ENCODE assay signal across 10 mouse cellular contexts in the genomic region with DNA sequence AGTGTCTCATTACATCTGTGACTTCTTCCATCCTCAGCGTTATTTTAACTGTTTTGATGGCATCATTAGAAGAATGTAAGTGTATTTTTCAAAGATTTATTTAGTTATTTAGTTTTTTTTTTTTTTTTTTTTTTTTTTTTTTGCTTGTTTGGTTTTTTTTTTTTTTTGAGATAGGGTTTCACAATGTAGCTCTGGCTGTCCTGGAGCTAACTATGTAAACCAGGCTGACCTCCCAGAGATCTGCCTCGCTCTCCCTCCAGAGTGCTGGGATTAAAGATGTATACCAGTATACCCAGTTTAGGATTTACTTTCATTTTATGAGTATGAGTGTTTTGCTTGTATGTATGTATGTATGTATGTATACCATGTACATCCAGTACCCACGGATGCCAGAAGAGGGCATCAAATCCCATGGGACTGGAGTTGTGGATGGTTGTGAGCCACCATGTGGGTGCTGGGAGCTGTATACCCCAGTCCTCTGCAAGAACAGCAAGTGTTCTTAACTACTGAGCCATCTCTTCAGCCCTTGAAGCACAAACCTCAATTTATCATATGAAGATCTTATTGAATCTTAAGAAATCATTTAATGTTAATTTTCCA. TPM values are rescaled to one million over a fixed set of nuclear protein-coding genes. Genes with fewer than 3 reads are reported as not detected.
A peak's percentile ranks its signal among the peaks of the same experiment; 100 is the strongest.
DNase-seq lines count a peak whose midpoint lies in the region; ATAC-seq and TF ChIP-seq lines count a peak whose summit lies in the region.
"Had no signal": no experiment of that assay in that cellular context is flagged by ENCODE, and none has a peak within 500 bp of the region (broad histone marks: within the 10 kb centered on the region; RNA-seq: fewer than 3 reads in every experiment).

No protein-coding gene starts in this region.

- 0 out of 2 replicates have a peak, but pooled peaks cover 5% of the 10 kb centered on the region for H3K4me1 ChIP-seq in heart, embryonic 11.5 days (ENCODE audit: control insufficient read depth, insufficient read depth, low read length)
- peaks cover 2% of the 10 kb centered on the region for H3K4me1 ChIP-seq in heart, adult 2 months (ENCODE audit: control insufficient read depth, insufficient read depth, low read length)
- peaks cover 43% of the 10 kb centered on the region for H3K4me1 ChIP-seq in megakaryocyte, embryonic 14.5 days
- peaks cover 15% of the 10 kb centered on the region for H3K4me1 ChIP-seq in bone marrow macrophage, adult 2 months (ENCODE audit: control insufficient read depth, insufficient read depth, low read length)

- intact Hi-C loops in heart, adult 2 months (cut with DNase I), result loop anchor here (5.0 kb wide), 1 partner anchor 205 kb away; a partner anchor contains a TSS

- H3K4me3 ChIP-seq in heart, embryonic 11.5 days (ENCODE audit: low read depth, low read length), result no peak overlapping the region
- H3K4me3 ChIP-seq in heart, adult 2 months, result no peak overlapping the region
- H3K4me3 ChIP-seq in megakaryocyte, embryonic 14.5 days (replicated peaks), result peak overlapping the region; percentile 59
- no peak overlapping the region for H3K4me3 ChIP-seq in bone marrow macrophage, adult 2 months (ENCODE audit: insufficient read depth, low read length)
- peak overlapping the region; percentile 82 for H3K4me3 ChIP-seq in myocyte

- DNase-seq in heart, adult 2 months, result no peak
- DNase-seq in cerebellum, adult 11 months, result no peak
- DNase-seq in heart, postnatal 4 days, result no peak
- DNase-seq: cerebellum, postnatal 36 days; kidney, postnatal 4 days had no signal

- H3K9ac ChIP-seq in heart, embryonic 11.5 days (ENCODE audit: low read depth, low read length), result no peak overlapping the region
- no peak overlapping the region for H3K9ac ChIP-seq in heart, adult 2 months (ENCODE audit: low read depth, low read length)

- no peak for ATAC-seq in heart, embryonic 11.5 days (replicated peaks; ENCODE audit: insufficient number of reproducible peaks, low FRiP score, low TSS enrichment)
- ATAC-seq in megakaryocyte, adult 5-6 weeks (ENCODE audit: poor library complexity, severe bottlenecking), result no peak

- H3K4me2 ChIP-seq in heart, embryonic 11.5 days, result peak overlapping the region; percentile 79; the same call in 1 of the 2 replicates
- H3K4me2 ChIP-seq in myocyte (ENCODE audit: low read depth), result peak overlapping the region; percentile 86

- no peak overlapping the region for H3K27ac ChIP-seq in heart, embryonic 11.5 days (ENCODE audit: low read depth, low read length)
- H3K27ac ChIP-seq in heart, adult 2 months, result no peak overlapping the region
- no peak overlapping the region for H3K27ac ChIP-seq in bone marrow macrophage, adult 2 months (ENCODE audit: insufficient read depth, low read depth, low read length)

- H3ac ChIP-seq in myocyte (ENCODE audit: control insufficient read depth, insufficient read length), result no peak overlapping the region

- peaks cover 20% of the 10 kb centered on the region for H3K36me3 ChIP-seq in heart, embryonic 11.5 days (ENCODE audit: control insufficient read depth, insufficient read depth, low read length)
- peaks cover 11% of the 10 kb centered on the region for H3K36me3 ChIP-seq in heart, adult 2 months (ENCODE audit: control insufficient read depth, insufficient read depth, low read length)
- H3K36me3 ChIP-seq in megakaryocyte, embryonic 14.5 days (replicated peaks; ENCODE audit: low read length), result peaks cover 47% of the 10 kb centered on the region
- H3K36me3 ChIP-seq in myocyte (ENCODE audit: control insufficient read depth, insufficient read depth), result peaks cover 23% of the 10 kb centered on the region

- no peak for TF ChIP-seq CTCF in heart, adult 2 months (IDR thresholded peaks at IDR 0.05)
- 0 out of 2 replicates have a peak, but pooled peaks have one; percentile 13 for TF ChIP-seq CTCF in bone marrow macrophage, adult 2 months (IDR thresholded peaks at IDR 0.05; ENCODE audit: low read depth, low read length)

- no peaks in the 10 kb centered on the region for H3K9me3 ChIP-seq in heart, embryonic 11.5 days (replicated peaks; ENCODE audit: control insufficient read depth, low read length)
- no peaks in the 10 kb centered on the region for H3K9me3 ChIP-seq in megakaryocyte, embryonic 14.5 days

- TF ChIP-seq POLR2A in heart, adult 2 months (IDR thresholded peaks at IDR 0.05; ENCODE audit: insufficient read depth, low read depth, low read length), result no peak
- TF ChIP-seq POLR2A in bone marrow macrophage, adult 2 months (IDR thresholded peaks at IDR 0.05; ENCODE audit: borderline replicate concordance, low read depth, low read length), result no peak
- no peak for TF ChIP-seq POLR2A in myocyte (IDR thresholded peaks at IDR 0.05; ENCODE audit: insufficient read length, low read depth)

- WGBS in heart, embryonic 11.5 days (ENCODE audit: insufficient replicate concordance), result 84% methylated on average over 3 of the region's 3 CpGs
- 81% methylated on average over 3 of the region's 3 CpGs for WGBS in heart, adult 2 months

- H3K79me2 ChIP-seq in heart, adult 2 months (replicated peaks; ENCODE audit: control insufficient read depth, insufficient read depth, low read length), result peaks cover 5% of the 10 kb centered on the region
- H3K79me2 ChIP-seq in myocyte (ENCODE audit: control insufficient read depth, insufficient read depth), result peaks cover 43% of the 10 kb centered on the region

- H3K27me3 ChIP-seq in heart, embryonic 11.5 days (ENCODE audit: control insufficient read depth, insufficient read depth, low read length), result no peaks in the 10 kb centered on the region
- H3K27me3 ChIP-seq in heart, adult 2 months (ENCODE audit: control insufficient read depth, insufficient read depth, low read length), result no peaks in the 10 kb centered on the region
- no peaks in the 10 kb centered on the region for H3K27me3 ChIP-seq in megakaryocyte, embryonic 14.5 days (replicated peaks)
- H3K27me3 ChIP-seq in myocyte (ENCODE audit: control insufficient read depth, insufficient read depth, insufficient read length), result no peaks in the 10 kb centered on the region

- TF ChIP-seq EP300 in heart, adult 2 months (IDR thresholded peaks at IDR 0.05; ENCODE audit: insufficient read depth, low read depth, low read length), result no peak

TF ChIP-seq in myocyte, 11 proteins besides CTCF, POLR2A, EP300 and RAD21:
- TF ChIP-seq MYOD1 (IDR thresholded peaks at IDR 0.05; ENCODE audit: control insufficient read depth in 1 of 3, insufficient read length in 2 of 3, low read depth in 2 of 3) (no peak), REST (IDR thresholded peaks at IDR 0.05; ENCODE audit: insufficient read depth, insufficient read length) (no peak)

RNA-seq across cellular contexts. Expression of a gene that starts 1.9 kb away (rescaled TPM):
- 42.2 and 49.5 TPM in 2 replicates for polyA plus RNA-seq in heart, embryonic 11.5 days (2014; fragmentation: Nextera tagmentation; extraction: Ambion mirVana)
- 10 to 100 TPM; 22.3 to 22.6 TPM for total RNA-seq in heart, adult 2 months (2021)
- 12.4 and 22.7 TPM in 2 replicates for polyA plus RNA-seq in heart, adult 2 months (2012; rRNA removed)
- polyA plus RNA-seq in megakaryocyte, embryonic 14.5 days (2012; ENCODE audit: insufficient read depth, low replicate concordance), result 20.8 and 26.9 TPM in 2 replicates
- total RNA-seq in megakaryocyte, adult 5-6 weeks (2015), result 163 and 172 TPM in 2 replicates
- 250 and 263 TPM in 2 replicates for total RNA-seq in megakaryocyte, adult 5-6 weeks (2017)
- 166 and 182 TPM in 2 replicates for polyA plus RNA-seq in bone marrow macrophage, adult 2 months (2012; ENCODE audit: insufficient read depth, insufficient read length, missing spikeins)
- 22.8 TPM for polyA plus RNA-seq in myocyte (2012; fragmentation: generic; extraction: Trizol)
- total RNA-seq in heart, postnatal 4 days (2021), result 10 to 100 TPM; 32.2 to 34.3 TPM

RNA-seq across cellular contexts. Expression of a gene that starts 2.0 kb away (rescaled TPM):
- polyA plus RNA-seq in heart, embryonic 11.5 days (2014; fragmentation: Nextera tagmentation; extraction: Ambion mirVana), result 44.5 and 45.4 TPM in 2 replicates
- total RNA-seq in heart, adult 2 months (2021), result 1 to 10 TPM; 2.8 TPM
- polyA plus RNA-seq in heart, adult 2 months (2012; rRNA removed), result 1.7 and 2.5 TPM in 2 replicates
- 17.8 and 30.5 TPM in 2 replicates for polyA plus RNA-seq in megakaryocyte, embryonic 14.5 days (2012; ENCODE audit: insufficient read depth, low replicate concordance)
- total RNA-seq in megakaryocyte, adult 5-6 weeks (2015), result 33.8 and 35.7 TPM in 2 replicates
- total RNA-seq in megakaryocyte, adult 5-6 weeks (2017), result 37.8 and 39.7 TPM in 2 replicates
- polyA plus RNA-seq in bone marrow macrophage, adult 2 months (2012; ENCODE audit: insufficient read depth, insufficient read length, missing spikeins), result 21.1 and 28.1 TPM in 2 replicates
- polyA plus RNA-seq in myocyte (2012; fragmentation: generic; extraction: Trizol), result 260 TPM
- 10 to 100 TPM; 10.7 to 15.0 TPM for total RNA-seq in heart, postnatal 4 days (2021)

RNA-seq across cellular contexts. Expression of a gene that starts 21.3 kb away (rescaled TPM):
- 279 and 280 TPM in 2 replicates for polyA plus RNA-seq in heart, embryonic 11.5 days (2014; fragmentation: Nextera tagmentation; extraction: Ambion mirVana)
- 100 to 1,000 TPM; 396 to 406 TPM for total RNA-seq in heart, adult 2 months (2021)
- polyA plus RNA-seq in heart, adult 2 months (2012; rRNA removed), result 91.1 and 159 TPM in 2 replicates
- 46.0 and 113 TPM in 2 replicates for polyA plus RNA-seq in megakaryocyte, embryonic 14.5 days (2012; ENCODE audit: insufficient read depth, low replicate concordance)
- total RNA-seq in megakaryocyte, adult 5-6 weeks (2015), result 33.8 and 35.8 TPM in 2 replicates
- 22.6 and 23.5 TPM in 2 replicates for total RNA-seq in megakaryocyte, adult 5-6 weeks (2017)
- 24.8 and 35.7 TPM in 2 replicates for polyA plus RNA-seq in bone marrow macrophage, adult 2 months (2012; ENCODE audit: insufficient read depth, insufficient read length, missing spikeins)
- polyA plus RNA-seq in myocyte (2012; fragmentation: generic; extraction: Trizol), result 104 TPM
- total RNA-seq in heart, postnatal 4 days (2021), result 100 to 1,000 TPM; 232 to 238 TPM

Comparison
In these comparisons a context has a peak if more than half of its experiments do, and no peak if none do; other contexts are left out.
1. H3K4me3 ChIP-seq: peak in megakaryocyte, embryonic 14.5 days (single experiment) and myocyte (single experiment); none in heart, embryonic 11.5 days (single experiment), heart, adult 2 months (single experiment) and bone marrow macrophage, adult 2 months (single experiment).